Mouse (Mus musculus): ENCODE results near the gene Pomt2. TPM values are rescaled to one million over a fixed set of nuclear protein-coding genes. Genes with fewer than 3 reads are reported as not detected.
"Not testable (repeated sequence)": the region's sequence is repeated elsewhere in the genome, so short reads cannot be mapped to it uniquely, and the experiment has no call there.

The Pomt2 gene
- polyA plus RNA-seq, 1 experiment from 2014 or later, result 15.6 TPM

DNA sequence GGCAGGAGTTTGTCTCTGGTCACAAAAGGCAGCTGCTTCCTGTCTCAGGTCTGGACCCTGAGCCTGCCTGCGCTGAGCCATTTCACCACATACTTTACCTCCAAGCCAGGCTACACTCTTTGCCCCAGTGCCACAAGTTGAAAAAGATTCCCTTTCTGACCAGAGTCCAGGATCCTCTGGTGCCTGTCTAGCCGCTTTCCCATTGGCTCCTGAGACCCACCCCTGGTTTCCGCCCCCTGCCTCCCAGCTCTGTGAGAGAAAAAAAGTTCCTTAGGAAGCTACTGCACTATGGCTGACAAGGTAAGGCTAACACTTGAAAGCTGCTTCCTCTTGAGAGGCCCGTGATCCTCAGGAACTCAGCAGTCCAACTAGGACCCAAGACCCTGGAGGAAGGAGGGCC lies 9.6 kb upstream of the Pomt2 start:
- Histone ChIP-seq H3K9me3 (ENCODE audit: control insufficient read depth, low read length) (no peaks in the 10 kb centered on the region; the same call in 1 of the 2 replicates), H3K4me2 (ENCODE audit: low read depth, low read length) (peak overlapping the region; percentile 29), H3K4me1 (replicated peaks; ENCODE audit: control insufficient read depth, insufficient read depth, low read length) (peaks cover 6% of the 10 kb centered on the region; the same call in 1 of the 2 replicates), H3K36me3 (ENCODE audit: control insufficient read depth, insufficient read depth, low read length) (peaks cover 3% of the 10 kb centered on the region; the same call in 1 of the 2 replicates), H3K4me3 (ENCODE audit: low read length) (peak overlapping the region; percentile 5; the same call in 1 of the 2 replicates), H3K9ac (ENCODE audit: low read length) (0 out of 2 replicates have a peak overlapping the region, but pooled peaks have one; percentile 12), H3K27me3 (ENCODE audit: control insufficient read depth, insufficient read depth, low read depth, low read length) (no peaks in the 10 kb centered on the region), H3K27ac (ENCODE audit: low read length) (peak overlapping the region; percentile 58)
- ATAC-seq (ENCODE audit: low read depth), result peak; percentile 60
- 29% methylated on average over 4 of the region's 4 CpGs for WGBS

DNA sequence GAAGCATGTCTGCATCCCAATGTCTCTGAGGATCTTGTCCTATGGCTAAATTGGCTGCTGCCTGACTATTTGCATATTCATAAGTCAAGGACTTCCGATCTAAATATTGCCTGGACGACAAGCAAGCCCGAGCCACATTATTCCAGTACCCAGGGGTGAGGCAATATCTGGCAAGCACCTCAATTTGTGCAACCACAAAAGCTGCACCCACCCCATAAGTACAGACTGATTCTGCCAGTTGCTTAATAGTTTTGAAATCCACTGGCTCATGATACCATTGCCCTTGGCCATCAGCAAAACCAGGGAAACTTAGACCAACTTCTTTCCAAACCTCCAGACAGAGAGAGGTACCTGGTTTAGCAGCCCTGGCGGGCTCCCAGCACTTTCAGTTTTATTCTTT lies 6.7 kb upstream of the Pomt2 start:
- H3K4me1 ChIP-seq (replicated peaks; ENCODE audit: control insufficient read depth, insufficient read depth, low read length); H3K9me3 ChIP-seq (ENCODE audit: control insufficient read depth, low read length); H3K9ac ChIP-seq (ENCODE audit: low read length); H3K27ac ChIP-seq (ENCODE audit: low read length); H3K27me3 ChIP-seq (ENCODE audit: control insufficient read depth, insufficient read depth, low read depth, low read length); H3K36me3 ChIP-seq (ENCODE audit: control insufficient read depth, insufficient read depth, low read length); H3K4me2 ChIP-seq (ENCODE audit: low read depth, low read length); H3K4me3 ChIP-seq (ENCODE audit: low read length); ATAC-seq (ENCODE audit: low read depth): not testable (repeated sequence)
- 88% methylated on average over 4 of the region's 4 CpGs for WGBS

DNA sequence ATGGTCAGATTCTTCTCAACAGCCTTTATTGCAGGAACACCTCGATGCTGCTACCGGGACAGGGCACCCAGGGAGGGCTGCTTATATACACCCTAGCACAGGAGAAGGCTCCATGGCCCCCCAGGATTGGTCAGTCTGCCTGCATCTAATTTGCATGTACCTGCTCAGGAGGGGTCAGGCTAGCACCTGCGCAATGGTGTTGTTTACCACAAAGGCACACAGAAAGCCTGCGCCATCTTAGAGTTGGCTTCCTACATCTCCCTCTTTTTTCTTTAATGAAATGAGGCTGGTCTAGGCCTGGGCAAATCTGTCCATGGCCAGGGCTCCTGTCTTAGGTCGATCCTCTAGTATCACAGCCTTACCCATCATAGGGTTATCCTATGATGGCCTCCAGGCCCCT lies 1.7 kb upstream of the Pomt2 start:
- no peak overlapping the region for H3K27ac ChIP-seq (ENCODE audit: low read length)
- H3K9ac ChIP-seq (ENCODE audit: low read length), result no peak overlapping the region
- no peak overlapping the region for H3K4me3 ChIP-seq (ENCODE audit: low read length)
- H3K4me2 ChIP-seq (ENCODE audit: low read depth, low read length), result no peak overlapping the region
- no peaks in the 10 kb centered on the region for H3K27me3 ChIP-seq (ENCODE audit: control insufficient read depth, insufficient read depth, low read depth, low read length)
- no peaks in the 10 kb centered on the region; the same call in 1 of the 2 replicates for H3K36me3 ChIP-seq (ENCODE audit: control insufficient read depth, insufficient read depth, low read length)
- WGBS, result 96% methylated on average over 5 of the region's 5 CpGs
- no peaks in the 10 kb centered on the region; the same call in 1 of the 2 replicates for H3K9me3 ChIP-seq (ENCODE audit: control insufficient read depth, low read length)
- no peak for ATAC-seq (ENCODE audit: low read depth)
- peaks cover 13% of the 10 kb centered on the region for H3K4me1 ChIP-seq (replicated peaks; ENCODE audit: control insufficient read depth, insufficient read depth, low read length)

DNA sequence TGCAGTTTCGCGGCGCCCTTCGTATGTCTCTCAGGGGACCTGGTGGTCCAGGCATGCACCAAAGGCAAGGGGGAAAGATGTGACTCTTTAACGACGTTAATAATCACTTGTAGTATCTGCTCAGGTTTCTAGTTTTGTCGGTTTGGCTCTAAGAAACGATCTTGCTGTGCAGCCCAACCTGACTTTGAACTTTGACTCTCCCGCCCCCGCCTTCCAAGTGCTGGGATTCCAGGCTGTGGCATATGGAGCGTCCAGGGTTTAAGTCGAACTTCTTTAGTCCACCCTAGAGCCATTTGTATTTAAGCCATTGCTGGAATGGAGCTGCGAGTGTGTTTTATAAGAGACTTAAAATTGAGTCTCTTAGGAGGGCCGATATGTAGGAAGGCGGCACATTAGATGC lies 368 bp upstream of the Pomt2 start:
- 8% methylated on average over 15 of the region's 15 CpGs for WGBS
- Histone ChIP-seq H3K4me3 (ENCODE audit: low read length) (peak overlapping the region; percentile 82), H3K36me3 (ENCODE audit: control insufficient read depth, insufficient read depth, low read length) (no peaks in the 10 kb centered on the region; the same call in 1 of the 2 replicates), H3K4me1 (replicated peaks; ENCODE audit: control insufficient read depth, insufficient read depth, low read length) (peaks cover 13% of the 10 kb centered on the region), H3K9me3 (ENCODE audit: control insufficient read depth, low read length) (no peaks in the 10 kb centered on the region; the same call in 1 of the 2 replicates), H3K27ac (ENCODE audit: low read length) (peak overlapping the region; percentile 96), H3K9ac (ENCODE audit: low read length) (peak overlapping the region; percentile 87), H3K27me3 (ENCODE audit: control insufficient read depth, insufficient read depth, low read depth, low read length) (no peaks in the 10 kb centered on the region), H3K4me2 (ENCODE audit: low read depth, low read length) (peak overlapping the region; percentile 65)
- no peak for ATAC-seq (ENCODE audit: low read depth)

DNA sequence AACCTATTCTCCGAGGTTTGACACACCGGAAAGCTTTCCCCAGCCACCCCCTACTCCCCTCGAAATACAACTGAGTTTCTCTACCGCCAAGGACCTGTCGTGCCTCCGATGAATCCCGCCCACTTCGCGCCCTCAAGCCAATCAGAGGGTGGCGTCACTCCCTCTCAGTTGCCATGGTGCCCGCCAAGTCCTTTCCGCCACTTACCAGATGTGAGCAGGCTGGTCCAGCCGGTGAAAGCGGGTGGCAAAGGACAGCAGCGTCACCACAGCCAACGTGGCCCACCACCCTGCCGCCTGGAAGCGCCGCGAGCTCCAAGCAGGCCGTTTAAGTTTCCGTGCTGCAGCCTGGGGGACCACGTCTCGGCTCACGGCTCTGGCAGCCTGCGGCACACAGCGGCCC lies 802 bp downstream of the Pomt2 start, which contains the start of gene Gstz1:
Gstz1 (plus strand) TSS at position 200 of the 400 bp plus-strand sequence.
- Histone ChIP-seq H3K9ac (ENCODE audit: low read length) (peak within 1 kb of the TSS; percentile 87), H3K27me3 (ENCODE audit: control insufficient read depth, insufficient read depth, low read depth, low read length) (no peaks in the 10 kb centered on the region), H3K4me1 (replicated peaks; ENCODE audit: control insufficient read depth, insufficient read depth, low read length) (peaks cover 13% of the 10 kb centered on the region), H3K9me3 (ENCODE audit: control insufficient read depth, low read length) (no peaks in the 10 kb centered on the region), H3K36me3 (ENCODE audit: control insufficient read depth, insufficient read depth, low read length) (no peaks in the 10 kb centered on the region; the same call in 1 of the 2 replicates), H3K4me3 (ENCODE audit: low read length) (peak within 1 kb of the TSS; percentile 82), H3K27ac (ENCODE audit: low read length) (peak within 1 kb of the TSS; percentile 96), H3K4me2 (ENCODE audit: low read depth, low read length) (peak within 1 kb of the TSS; percentile 65)
- WGBS, result under 1% methylated on average over 27 of the region's 27 CpGs
- ATAC-seq (ENCODE audit: low read depth), result peak; percentile 82

DNA sequence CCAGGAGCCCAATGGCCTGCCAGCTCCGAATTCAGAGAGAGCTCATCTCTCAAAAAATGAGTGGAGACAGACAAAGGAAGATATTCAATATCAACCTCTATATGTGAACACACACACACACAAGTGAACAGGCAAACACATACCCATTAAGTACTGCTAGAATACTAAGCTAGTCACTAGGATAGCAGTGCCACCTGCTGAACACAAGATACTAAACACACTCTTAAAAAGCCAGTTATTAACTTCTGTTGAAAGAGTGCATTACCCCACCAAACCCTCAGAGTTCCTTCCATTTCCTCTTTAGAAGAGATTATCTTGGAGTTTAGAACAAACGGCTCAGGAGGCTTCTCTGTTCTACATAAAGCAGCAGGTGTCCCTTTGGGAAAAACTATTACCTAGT lies 5.6 kb downstream of the Pomt2 start:
- Histone ChIP-seq H3K9ac (ENCODE audit: low read length) (no peak overlapping the region), H3K4me1 (replicated peaks; ENCODE audit: control insufficient read depth, insufficient read depth, low read length) (peaks cover 11% of the 10 kb centered on the region), H3K27ac (ENCODE audit: low read length) (no peak overlapping the region), H3K9me3 (ENCODE audit: control insufficient read depth, low read length) (no peaks in the 10 kb centered on the region), H3K36me3 (ENCODE audit: control insufficient read depth, insufficient read depth, low read length) (no peaks in the 10 kb centered on the region), H3K4me2 (ENCODE audit: low read depth, low read length) (no peak overlapping the region), H3K4me3 (ENCODE audit: low read length) (no peak overlapping the region), H3K27me3 (ENCODE audit: control insufficient read depth, insufficient read depth, low read depth, low read length) (no peaks in the 10 kb centered on the region)
- no peak for ATAC-seq (ENCODE audit: low read depth)
- WGBS, result 65% methylated on average over 2 of the region's 2 CpGs

DNA sequence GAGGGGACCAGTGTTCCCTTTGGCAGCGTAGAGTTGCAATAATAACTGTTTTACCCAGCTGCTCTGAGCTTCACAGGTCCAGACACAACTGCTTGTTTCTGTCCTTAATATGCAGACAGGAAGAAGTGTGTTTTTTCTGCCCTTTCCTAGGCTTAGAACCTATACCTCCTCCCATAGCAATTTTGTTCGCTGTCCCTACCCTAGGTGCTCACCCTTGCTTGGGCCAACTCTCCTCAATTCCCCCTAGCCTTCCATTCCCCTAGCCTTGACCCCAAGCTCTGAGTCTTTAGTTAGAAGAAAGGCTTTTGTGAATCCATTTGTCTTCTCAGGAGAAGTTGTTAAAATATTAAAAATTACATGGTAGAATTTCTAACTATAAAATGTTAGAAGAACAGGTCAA lies 9.0 kb downstream of the Pomt2 start:
- Histone ChIP-seq H3K4me3 (ENCODE audit: low read length) (no peak overlapping the region), H3K9ac (ENCODE audit: low read length) (no peak overlapping the region), H3K4me1 (replicated peaks; ENCODE audit: control insufficient read depth, insufficient read depth, low read length) (peaks cover 4% of the 10 kb centered on the region; the same call in 1 of the 2 replicates), H3K36me3 (ENCODE audit: control insufficient read depth, insufficient read depth, low read length) (peaks cover 5% of the 10 kb centered on the region; the same call in 1 of the 2 replicates), H3K9me3 (ENCODE audit: control insufficient read depth, low read length) (no peaks in the 10 kb centered on the region), H3K4me2 (ENCODE audit: low read depth, low read length) (no peak overlapping the region), H3K27ac (ENCODE audit: low read length) (no peak overlapping the region), H3K27me3 (ENCODE audit: control insufficient read depth, insufficient read depth, low read depth, low read length) (no peaks in the 10 kb centered on the region)
- no peak for ATAC-seq (ENCODE audit: low read depth)
- WGBS, result 71% methylated on average over 2 of the region's 2 CpGs

DNA sequence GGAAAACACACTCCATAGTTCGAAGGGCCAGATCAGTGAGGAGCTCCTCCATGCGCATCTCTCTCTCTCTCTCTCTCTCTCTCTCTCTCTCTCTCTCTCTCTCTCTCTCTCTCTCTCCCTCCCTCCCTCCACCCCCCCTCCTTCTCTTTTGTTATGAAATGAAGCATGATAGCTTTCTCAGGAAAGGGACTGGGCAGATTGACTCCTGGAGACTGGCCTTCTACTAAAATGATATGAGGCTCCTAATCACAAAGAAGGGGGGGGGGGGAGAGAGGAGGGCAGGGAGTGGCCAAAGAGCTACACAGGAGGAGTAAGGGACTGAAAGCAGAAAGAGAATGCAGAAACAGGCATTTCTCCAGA lies 9.4 kb downstream of the Pomt2 start:
- peaks cover 4% of the 10 kb centered on the region; the same call in 1 of the 2 replicates for H3K4me1 ChIP-seq (replicated peaks; ENCODE audit: control insufficient read depth, insufficient read depth, low read length)
- H3K4me2 ChIP-seq (ENCODE audit: low read depth, low read length), result no peak overlapping the region
- no peak for ATAC-seq (ENCODE audit: low read depth)
- peaks cover 5% of the 10 kb centered on the region; the same call in 1 of the 2 replicates for H3K36me3 ChIP-seq (ENCODE audit: control insufficient read depth, insufficient read depth, low read length)
- WGBS, result 77% methylated on average over 2 of the region's 2 CpGs
- H3K4me3 ChIP-seq (ENCODE audit: low read length), result no peak overlapping the region
- H3K9ac ChIP-seq (ENCODE audit: low read length), result no peak overlapping the region
- H3K9me3 ChIP-seq (ENCODE audit: control insufficient read depth, low read length), result no peaks in the 10 kb centered on the region
- no peaks in the 10 kb centered on the region for H3K27me3 ChIP-seq (ENCODE audit: control insufficient read depth, insufficient read depth, low read depth, low read length)
- H3K27ac ChIP-seq (ENCODE audit: low read length), result no peak overlapping the region

DNA sequence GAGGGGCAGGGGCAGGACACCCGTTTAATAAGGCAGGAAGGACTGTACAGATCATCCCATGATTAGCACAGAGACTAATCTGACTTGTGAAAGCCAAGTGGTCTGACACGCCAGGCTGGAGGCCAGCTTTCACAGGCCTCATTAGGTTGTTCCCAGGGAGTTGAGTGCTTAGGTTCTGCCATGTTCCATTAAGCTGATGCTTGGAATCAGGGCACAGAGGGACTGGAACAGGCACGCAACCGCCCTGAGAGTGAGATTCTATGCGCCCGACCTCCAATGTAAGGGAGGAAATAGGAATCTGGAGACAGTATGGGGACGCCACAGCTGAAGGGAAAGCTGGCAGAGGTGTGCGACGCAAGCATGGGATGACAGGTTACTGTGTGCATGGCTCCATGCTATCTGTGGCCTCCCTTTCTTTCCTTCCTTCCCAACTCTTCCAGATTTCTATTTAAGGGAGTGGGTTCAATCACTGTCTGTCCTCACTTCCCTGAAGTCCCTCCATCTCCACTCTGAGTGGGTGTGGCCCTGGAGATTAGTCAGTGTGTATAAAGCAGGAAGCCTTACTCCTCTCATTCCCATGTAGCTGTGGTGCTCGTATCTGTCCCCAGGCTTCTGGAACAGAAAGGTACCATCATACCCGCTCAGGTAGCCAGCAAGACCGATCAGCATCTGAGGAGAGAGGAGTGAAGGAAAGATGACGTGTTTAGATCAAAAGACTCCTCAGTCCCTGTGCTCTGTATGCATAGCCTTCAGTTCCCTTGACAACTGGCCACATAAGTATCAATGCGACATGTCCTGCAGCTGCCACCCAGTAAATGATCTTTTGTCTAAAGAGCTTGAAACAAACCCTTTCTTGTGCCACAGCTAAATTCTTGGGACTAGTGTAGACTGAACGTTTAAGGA lies 10.1 kb downstream of the Pomt2 start:
- Histone ChIP-seq H3K4me1 (replicated peaks; ENCODE audit: control insufficient read depth, insufficient read depth, low read length) (peaks cover 4% of the 10 kb centered on the region; the same call in 1 of the 2 replicates), H3K27ac (ENCODE audit: low read length) (no peak overlapping the region), H3K4me2 (ENCODE audit: low read depth, low read length) (no peak overlapping the region), H3K9me3 (ENCODE audit: control insufficient read depth, low read length) (no peaks in the 10 kb centered on the region), H3K9ac (ENCODE audit: low read length) (no peak overlapping the region), H3K27me3 (ENCODE audit: control insufficient read depth, insufficient read depth, low read depth, low read length) (no peaks in the 10 kb centered on the region), H3K36me3 (ENCODE audit: control insufficient read depth, insufficient read depth, low read length) (peaks cover 5% of the 10 kb centered on the region; the same call in 1 of the 2 replicates), H3K4me3 (ENCODE audit: low read length) (no peak overlapping the region)
- 78% methylated on average over 15 of the region's 15 CpGs for WGBS
- ATAC-seq (ENCODE audit: low read depth), result no peak
